Mouse (Mus musculus) spleen, adult 18-20 months (tissue): Measurements from ENCODE around the gene Tapbpl.
"Not testable (repeated sequence)": the region's sequence is repeated elsewhere in the genome, so short reads cannot be mapped to it uniquely, and the experiment has no call there.

ENCODE experiments used
- DNase-seq, 2 experiments: peaks; one replicate each; pipeline ENCODE4 v3.0.0; 2022; ENCODE audit warnings: mixed read lengths in 2 of 2

The Tapbpl gene

GRCm38 (mm10) chr6:125231117-125232044 lies at the start of gene Tapbpl:
Gene Tapbpl, minus strand, starts transcription at chr6:125231860.
- peak; percentile 63 to 67 for DNase-seq

DNA sequence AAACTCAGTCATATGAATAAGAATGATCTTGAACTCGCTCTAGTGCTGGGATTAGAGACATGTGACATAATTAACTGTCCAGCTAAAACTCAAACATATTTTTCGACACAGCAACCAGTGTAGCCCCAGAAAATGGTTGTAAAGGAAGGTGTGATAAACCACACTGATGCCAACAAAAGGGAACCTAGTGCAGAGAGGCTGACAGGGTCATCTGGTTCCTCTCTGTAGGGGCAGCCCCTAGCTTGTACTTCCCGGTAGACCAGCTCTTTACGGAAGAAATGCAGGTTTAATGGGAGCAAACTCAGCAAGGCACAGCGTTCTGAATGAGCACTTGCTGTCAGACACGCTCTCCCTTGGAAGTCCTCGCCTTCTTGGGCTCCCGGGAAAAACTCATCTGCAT lies 48.1 kb upstream of the Tapbpl start:
- no peak for DNase-seq

GRCm38 (mm10) chr6:125274841-125275563 lies 43.3 kb upstream of the Tapbpl start:
- DNase-seq, result no peak

DNA sequence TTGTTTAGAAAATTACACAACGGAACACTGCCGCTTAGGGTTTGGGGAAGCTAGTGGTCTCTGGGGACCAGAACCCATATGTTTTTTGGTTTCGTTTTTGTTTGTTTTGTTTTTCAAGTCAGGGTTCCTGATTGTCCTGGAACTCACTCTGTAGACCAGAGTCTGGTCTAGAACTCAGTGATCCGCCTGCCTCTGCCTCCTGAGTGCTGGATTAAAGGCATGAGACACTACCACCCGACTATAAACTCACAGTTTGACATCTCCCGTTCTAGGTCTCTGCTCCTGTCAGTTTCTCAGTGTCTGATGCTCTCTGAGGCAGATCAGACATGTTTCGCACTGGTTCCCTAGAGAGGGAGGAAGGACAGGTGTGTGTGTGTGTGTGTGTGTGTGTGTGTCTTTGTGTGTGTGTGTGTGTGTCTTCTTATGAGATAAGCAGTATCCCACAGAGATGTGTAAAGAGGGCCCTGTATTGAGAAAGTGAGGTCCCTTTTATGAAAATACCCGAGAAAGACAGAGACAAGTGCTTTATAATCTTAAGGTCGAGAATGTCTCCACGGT lies 40.6 kb upstream of the Tapbpl start:
- peak; percentile 19 to 34 for DNase-seq

GRCm38 (mm10) chr6:125271455-125272227 lies 40.0 kb upstream of the Tapbpl start:
- DNase-seq, result peak; percentile 69 to 85

GRCm38 (mm10) chr6:125268799-125269198 lies 37.1 kb upstream of the Tapbpl start:
- DNase-seq, result no peak

DNA sequence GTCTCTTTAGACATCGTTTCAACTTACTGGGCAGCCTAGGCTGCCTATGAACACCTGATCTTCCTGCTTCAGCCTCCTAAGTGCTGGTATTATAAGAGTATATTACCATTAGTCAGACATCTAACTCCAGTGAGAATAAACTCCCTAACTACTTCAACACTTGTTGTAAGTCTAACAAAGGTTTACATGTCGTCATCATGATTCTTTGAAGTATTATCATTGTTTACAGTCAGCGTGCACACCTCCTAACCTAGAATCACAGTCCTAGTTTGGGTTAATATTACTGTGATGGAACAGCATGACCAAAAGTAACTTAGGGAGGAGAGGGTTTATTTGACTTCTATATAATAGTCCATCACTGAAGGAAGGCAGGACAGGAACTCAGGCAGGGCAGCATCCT lies 35.8 kb upstream of the Tapbpl start:
- DNase-seq, result no peak

GRCm38 (mm10) chr6:125266600-125266999 lies 34.9 kb upstream of the Tapbpl start:
- not testable (repeated sequence) for DNase-seq

DNA sequence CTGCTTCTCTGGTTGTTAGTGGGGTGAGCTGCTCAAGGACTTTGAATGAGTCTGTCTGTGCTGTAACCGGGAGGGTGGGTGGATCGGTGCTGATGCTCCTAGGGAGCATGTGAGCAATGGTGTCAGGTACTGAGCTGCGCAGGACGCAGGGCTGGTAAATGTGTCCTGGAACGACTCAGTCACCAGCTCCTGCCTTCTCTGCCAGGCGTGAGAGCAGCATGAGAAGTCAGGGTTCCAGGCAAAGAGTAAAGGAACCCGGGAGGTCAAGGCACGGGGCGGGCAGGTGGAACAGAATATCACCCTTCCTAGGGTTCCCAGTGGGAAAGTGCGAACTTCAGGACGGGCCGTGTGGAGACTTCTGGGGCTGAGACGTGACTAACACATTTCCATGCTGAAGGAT lies 34.4 kb upstream of the Tapbpl start:
- no peak for DNase-seq

GRCm38 (mm10) chr6:125265239-125265638 lies 33.6 kb upstream of the Tapbpl start:
- peak in 1 of 2 experiments; percentile 25 for DNase-seq

GRCm38 (mm10) chr6:125264219-125264618 lies 32.6 kb upstream of the Tapbpl start:
- no peak for DNase-seq

DNA sequence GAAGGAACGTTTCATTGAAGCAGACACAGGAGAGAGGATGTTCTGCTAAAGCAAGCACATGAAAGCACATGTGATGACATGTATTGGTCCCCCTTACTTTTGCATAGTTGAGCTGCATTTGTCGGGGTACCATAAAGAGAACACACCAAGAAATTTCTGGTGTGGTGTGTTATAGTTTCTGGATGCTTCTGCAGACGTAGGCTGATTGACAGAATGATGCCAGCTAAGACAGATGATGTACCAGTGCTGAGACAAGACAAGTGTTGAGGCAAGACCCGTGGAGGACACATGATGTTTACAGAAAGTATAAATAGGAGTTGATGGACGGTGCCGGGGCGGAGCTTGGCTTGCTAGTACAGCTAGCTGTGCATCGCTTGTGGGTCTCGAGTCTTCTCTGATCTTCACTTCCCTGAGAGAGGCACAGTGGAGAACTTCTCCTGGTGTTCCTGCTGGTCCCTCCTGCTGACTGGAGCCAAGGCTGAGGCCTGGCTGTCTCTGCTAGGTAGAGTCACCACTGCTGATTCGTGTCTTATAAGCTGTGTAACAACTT lies 28.4 kb upstream of the Tapbpl start:
- DNase-seq, result no peak

DNA sequence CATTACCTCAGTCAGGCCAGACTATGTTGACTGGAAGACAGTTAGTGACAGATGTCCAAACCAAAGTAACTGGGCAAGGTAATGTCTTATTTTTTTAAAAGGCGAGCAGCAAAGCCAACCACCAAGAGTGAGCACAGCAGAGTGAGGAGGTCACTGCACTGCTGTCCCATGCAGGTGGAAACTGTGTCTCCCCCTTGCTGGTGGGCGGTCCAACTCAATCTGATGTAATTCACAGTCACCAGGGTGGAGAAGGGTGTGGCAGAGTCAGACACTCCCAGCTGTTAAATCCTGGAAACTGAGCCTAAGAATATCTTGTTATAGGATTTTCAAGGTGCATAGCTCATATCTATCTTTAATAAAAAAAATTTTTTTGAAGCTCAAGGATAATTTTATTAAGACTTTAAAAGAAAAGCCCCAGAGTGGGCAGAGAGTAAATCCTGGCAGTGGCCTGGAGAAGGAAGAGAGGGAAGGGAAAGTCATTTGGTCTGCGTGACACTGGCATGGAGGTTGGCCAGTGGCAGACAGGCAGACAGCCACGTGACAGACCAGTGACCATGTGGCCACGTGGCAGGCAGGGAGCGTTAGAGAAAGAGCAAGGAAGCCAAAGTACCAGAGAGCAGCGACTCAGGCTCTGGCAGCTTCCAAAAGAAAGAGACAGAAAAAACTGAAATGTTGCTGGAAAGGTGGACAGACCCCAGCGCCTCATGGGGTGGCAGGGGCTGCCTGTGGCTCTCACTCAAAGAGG lies 24.7 kb upstream of the Tapbpl start:
- DNase-seq, result no peak

- DNase-seq, result no peak
Observed at GRCm38 (mm10) chr6:125255516-125256044, 23.9 kb upstream of the Tapbpl start.

DNA sequence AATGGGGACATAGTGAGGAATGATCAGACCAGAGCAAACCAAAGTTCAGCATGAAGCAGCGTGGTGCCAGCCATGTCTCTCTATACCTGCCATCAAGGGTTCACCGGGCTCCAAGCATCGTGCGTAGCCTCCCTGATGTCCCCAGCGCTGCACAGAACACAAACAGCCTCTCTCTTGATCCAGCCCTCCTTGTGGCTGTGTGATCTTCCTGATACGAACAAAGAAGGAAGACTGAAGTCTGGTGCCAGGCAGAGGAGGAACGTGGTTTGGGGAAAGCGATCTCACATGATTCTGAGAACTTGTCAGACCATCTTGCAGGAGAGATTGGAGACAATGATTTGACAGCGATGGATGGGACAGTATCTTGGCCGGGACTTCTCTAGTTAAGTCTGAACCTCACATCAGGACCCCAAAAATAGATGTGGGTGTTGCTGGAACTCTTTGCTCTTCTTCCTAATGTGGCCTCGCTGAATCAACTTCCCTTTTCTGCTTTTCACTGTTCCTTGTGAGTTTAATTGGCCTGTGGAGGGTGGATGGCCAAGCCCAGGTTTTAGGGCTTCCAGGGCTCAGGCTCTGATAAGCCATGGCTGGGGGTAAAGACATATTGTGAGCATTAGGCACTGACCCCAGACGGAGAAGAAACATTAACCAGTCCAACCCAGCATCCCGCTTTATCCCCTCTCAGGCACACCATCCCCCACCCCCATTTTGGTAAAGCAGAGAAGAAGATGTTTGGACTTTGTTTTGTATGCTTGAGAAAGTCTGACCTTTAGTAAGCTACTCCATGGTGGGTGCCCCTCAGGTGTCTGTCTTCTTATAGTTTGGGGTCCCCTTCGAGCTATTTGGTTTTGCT lies 22.4 kb upstream of the Tapbpl start:
- DNase-seq, result no peak

- DNase-seq, result no peak
Observed at GRCm38 (mm10) chr6:125252711-125253110, 21.1 kb upstream of the Tapbpl start.

- DNase-seq, result no peak
Observed at GRCm38 (mm10) chr6:125252285-125252684, 20.6 kb upstream of the Tapbpl start.

GRCm38 (mm10) chr6:125244551-125244950 lies 12.9 kb upstream of the Tapbpl start:
- DNase-seq, result no peak

GRCm38 (mm10) chr6:125241566-125241965 lies 9.9 kb upstream of the Tapbpl start:
- no peak for DNase-seq

DNA sequence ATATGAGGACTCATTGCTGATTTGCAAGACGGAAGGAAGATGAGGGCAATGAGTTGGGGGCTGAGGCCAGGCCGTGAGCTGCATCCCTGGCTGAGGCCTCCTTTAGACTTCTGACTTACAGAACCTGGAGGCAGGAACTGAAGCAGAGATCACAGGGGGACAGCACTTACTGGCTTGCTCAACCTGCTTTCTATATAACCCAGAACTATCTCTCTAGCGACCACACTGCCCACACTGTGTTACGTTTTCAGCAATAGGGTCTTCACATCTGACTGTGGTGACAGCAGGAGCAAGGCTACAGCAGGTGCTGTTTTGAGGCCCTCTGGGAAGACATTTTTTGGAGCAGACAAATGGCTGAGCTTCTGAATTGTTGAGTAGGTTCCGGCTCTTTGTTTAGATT lies 9.0 kb upstream of the Tapbpl start:
- no peak for DNase-seq
